Comparison of ENCODE assay signal across 18 mouse cellular contexts in genomic region chr6:95492216-95492956, GRCm38 (mm10).
"Had no signal": no experiment of that assay in that cellular context is flagged by ENCODE, and none has a peak within 500 bp of the region (broad histone marks: within the 10 kb centered on the region; RNA-seq: fewer than 3 reads in every experiment).

No protein-coding gene starts in this region.

- H3K27me3 ChIP-seq: liver, embryonic 15.5 days; neural tube, embryonic 12.5 days had no signal

- H3K9ac ChIP-seq: liver, embryonic 15.5 days; neural tube, embryonic 12.5 days had no signal

- H3K4me1 ChIP-seq: liver, embryonic 15.5 days; neural tube, embryonic 12.5 days had no signal

- H3K4me3 ChIP-seq: limb, embryonic 10.5 days; liver, embryonic 15.5 days; midbrain, embryonic 10.5 days; myocyte; neural tube, embryonic 12.5 days had no signal

- DNase-seq: kidney, adult 9 months; kidney, postnatal 36 days; lung, adult 2 months; lung, postnatal 4 days; midbrain, embryonic 14.5 days; retina, postnatal 1 day; right cerebral cortex, postnatal 4 days; spleen, adult 18-20 months; thymus, adult 18-20 months; thymus, postnatal 14 days had no signal

- H3K9me3 ChIP-seq: limb, embryonic 10.5 days; liver, embryonic 15.5 days; midbrain, embryonic 10.5 days; neural tube, embryonic 12.5 days had no signal

- H3K4me2 ChIP-seq: liver, embryonic 11.5 days; liver, embryonic 15.5 days; neural tube, embryonic 12.5 days had no signal

- ATAC-seq: lung, postnatal 0 days had no signal

- H3K36me3 ChIP-seq: limb, embryonic 10.5 days; liver, embryonic 15.5 days; midbrain, embryonic 10.5 days; neural tube, embryonic 12.5 days had no signal

- H3K27ac ChIP-seq: kidney, postnatal 0 days; limb, embryonic 10.5 days; liver, embryonic 15.5 days; midbrain, embryonic 10.5 days; neural tube, embryonic 12.5 days had no signal
